10 mouse cellular contexts compared by ENCODE assay signal in genomic region chrX:60891329-60892095, GRCm38 (mm10). TPM values are rescaled to one million over a fixed set of nuclear protein-coding genes. Genes with fewer than 3 reads are reported as not detected.
A peak's percentile ranks its signal among the peaks of the same experiment; 100 is the strongest.
DNase-seq lines count a peak whose midpoint lies in the region; ATAC-seq and TF ChIP-seq lines count a peak whose summit lies in the region.
"Had no signal": no experiment of that assay in that cellular context is flagged by ENCODE, and none has a peak within 500 bp of the region (broad histone marks: within the 10 kb centered on the region; RNA-seq: fewer than 3 reads in every experiment).

No protein-coding gene starts in this region.

- no peak for DNase-seq in gastrocnemius, adult 2 months
- no peak for DNase-seq in gastrocnemius, adult 8-10 months (ENCODE audit: low spot score in 2 of 2)
- DNase-seq in forebrain, postnatal 0 days: no peak
- no peak for DNase-seq in frontal cortex, postnatal 25 days (ENCODE audit: low spot score in 2 of 2)
- DNase-seq in adipocyte (ENCODE audit: low spot score): no peak
- DNase-seq: lung, postnatal 4 days had no signal

- 24% methylated on average over 43 of the region's 43 CpGs for WGBS in forebrain, postnatal 0 days
- WGBS in liver, embryonic 15.5 days (ENCODE audit: insufficient replicate concordance): 22% methylated on average over 43 of the region's 43 CpGs

- TF ChIP-seq CTCF in gastrocnemius, adult 2 months (IDR thresholded peaks at IDR 0.05): no peak
- TF ChIP-seq CTCF in ES-Bruce4 (IDR thresholded peaks at IDR 0.05; ENCODE audit: low read depth, low read length): no peak
- no peak for TF ChIP-seq CTCF in forebrain, postnatal 0 days (IDR thresholded peaks at IDR 0.05; ENCODE audit: low read depth)

- no peak overlapping the region for H3K27ac ChIP-seq in gastrocnemius, adult 2 months
- no peak overlapping the region for H3K27ac ChIP-seq in ES-Bruce4 (ENCODE audit: insufficient read depth, low read length)
- no peak overlapping the region for H3K27ac ChIP-seq in forebrain, postnatal 0 days (ENCODE audit: low read depth, low read length)
- H3K27ac ChIP-seq in liver, embryonic 15.5 days (replicated peaks): no peak overlapping the region

- H3K4me3 ChIP-seq in gastrocnemius, adult 2 months: peak overlapping the region; percentile 65
- peak overlapping the region; percentile 72 for H3K4me3 ChIP-seq in ES-Bruce4 (ENCODE audit: low read depth, low read length)
- H3K4me3 ChIP-seq in forebrain, postnatal 0 days (ENCODE audit: low read depth, low read length): peak overlapping the region; percentile 48
- H3K4me3 ChIP-seq in liver, embryonic 15.5 days (replicated peaks): peak overlapping the region; percentile 32

- peaks cover 24% of the 10 kb centered on the region for H3K27me3 ChIP-seq in ES-Bruce4 (ENCODE audit: control insufficient read depth, insufficient read depth, low read length, poor library complexity, severe bottlenecking)
- H3K27me3 ChIP-seq in forebrain, postnatal 0 days (ENCODE audit: insufficient read depth, low read length): no peaks in the 10 kb centered on the region
- peaks cover 89% of the 10 kb centered on the region for H3K27me3 ChIP-seq in liver, embryonic 15.5 days

- intact Hi-C loops in gastrocnemius, adult 2 months (cut with DNase I): no loop called here

- TF ChIP-seq EP300 in ES-Bruce4 (IDR thresholded peaks at IDR 0.05; ENCODE audit: insufficient read depth, low read depth, low read length): no peak

- no peak for ATAC-seq in forebrain, postnatal 0 days
- no peak for ATAC-seq in liver, embryonic 15.5 days (ENCODE audit: insufficient read depth)
- no peak for ATAC-seq in monocyte, adult 5-6 weeks (replicated peaks; ENCODE audit: insufficient number of reproducible peaks, low FRiP score, low TSS enrichment, poor library complexity, severe bottlenecking)

- no peaks in the 10 kb centered on the region for H3K36me3 ChIP-seq in ES-Bruce4 (ENCODE audit: control insufficient read depth, insufficient read depth, low read length, poor library complexity, severe bottlenecking)
- H3K36me3 ChIP-seq in forebrain, postnatal 0 days (ENCODE audit: insufficient read depth): no peaks in the 10 kb centered on the region
- no peaks in the 10 kb centered on the region for H3K36me3 ChIP-seq in liver, embryonic 15.5 days (replicated peaks)

- no peaks in the 10 kb centered on the region for H3K9me3 ChIP-seq in ES-Bruce4 (replicated peaks; ENCODE audit: control insufficient read depth, insufficient read depth, low read length, poor library complexity, severe bottlenecking)
- no peaks in the 10 kb centered on the region for H3K9me3 ChIP-seq in forebrain, postnatal 0 days (ENCODE audit: low read length)
- no peaks in the 10 kb centered on the region for H3K9me3 ChIP-seq in liver, embryonic 15.5 days (replicated peaks)

- H3K9ac ChIP-seq in ES-Bruce4 (ENCODE audit: low read depth, poor library complexity, severe bottlenecking): peak overlapping the region; percentile 62; the same call in 1 of the 2 replicates
- peak overlapping the region; percentile 41; the same call in 1 of the 2 replicates for H3K9ac ChIP-seq in forebrain, postnatal 0 days
- H3K9ac ChIP-seq in liver, embryonic 15.5 days: no peak overlapping the region

- H3K4me2 ChIP-seq in forebrain, postnatal 0 days (ENCODE audit: low read depth): peak overlapping the region; percentile 64
- peak overlapping the region; percentile 53 for H3K4me2 ChIP-seq in liver, embryonic 15.5 days

- no peak for TF ChIP-seq POLR2A in ES-Bruce4 (IDR thresholded peaks at IDR 0.05; ENCODE audit: insufficient read depth, low read length)

- H3K4me1 ChIP-seq in ES-Bruce4 (ENCODE audit: control insufficient read depth, insufficient read depth, low read length): no peaks in the 10 kb centered on the region
- no peaks in the 10 kb centered on the region for H3K4me1 ChIP-seq in forebrain, postnatal 0 days (ENCODE audit: insufficient read depth)
- no peaks in the 10 kb centered on the region for H3K4me1 ChIP-seq in liver, embryonic 15.5 days (replicated peaks)

RNA-seq across cellular contexts. Expression of gene Sox3, which starts 1.7 kb away (rescaled TPM):
- total RNA-seq in gastrocnemius, adult 2 months (2021): not detected
- total RNA-seq in gastrocnemius, adult 8-10 months (2022): not detected
- 2.0 and 2.8 TPM in 2 replicates for polyA plus RNA-seq in ES-Bruce4 (2011; ENCODE audit: insufficient read depth, insufficient read length, low read depth, missing spikeins)
- 2.0 and 2.4 TPM in 2 replicates for total RNA-seq in forebrain, postnatal 0 days (2014; rRNA removed)
- polyA plus RNA-seq in forebrain, postnatal 0 days (2015; fragmentation: Nextera tagmentation; extraction: Ambion mirVana): 2.1 and 2.7 TPM in 2 replicates
- polyA plus RNA-seq in liver, embryonic 15.5 days (2015; fragmentation: Nextera tagmentation; extraction: Ambion mirVana): not detected in 2 replicates
- total RNA-seq in monocyte, adult 5-6 weeks (2017): not detected in 3 replicates
- polyA plus RNA-seq: C2C12 had no signal
